Mouse (Mus musculus) intestine, postnatal 0 days (tissue): Measurements from ENCODE around the gene Phlda2. TPM values are rescaled to one million over a fixed set of nuclear protein-coding genes. Genes with fewer than 3 reads are reported as not detected.
A peak's percentile ranks its signal among the peaks of the same experiment; 100 is the strongest.

Source experiments
- ATAC-seq: fragments of 200-750 bp; cut with Nextera tagmentation; 2 replicates; pipeline ENCODE4 v1.8.0; 2017; ENCODE audit warnings: mild to moderate bottlenecking, moderate TSS enrichment, moderate library complexity
- H3K27ac ChIP-seq: fragments of 300-500 bp; sonication (generic); 2 replicates; pipeline ENCODE4 v1.5.1; 2014; ENCODE audit warnings: mild to moderate bottlenecking, low read depth, low read length, moderate library complexity
- H3K27me3 ChIP-seq: fragments of 300-500 bp; sonication (generic); replicated peaks from 2 replicates; pipeline ENCODE4 v1.6.1; 2014; ENCODE audit warnings: low read length, mixed read lengths; ENCODE audit not compliant: control insufficient read depth, insufficient read depth
- H3K36me3 ChIP-seq: fragments of 300-500 bp; sonication (generic); 2 replicates; pipeline ENCODE4 v1.6.1; 2014; ENCODE audit warnings: mild to moderate bottlenecking, moderate library complexity; ENCODE audit not compliant: control insufficient read depth, insufficient read depth
- H3K4me1 ChIP-seq: fragments of 300-500 bp; sonication (generic); replicated peaks from 2 replicates; pipeline ENCODE4 v1.6.1; 2014; ENCODE audit warnings: antibody characterized with exemption, low read length, mixed read lengths; ENCODE audit not compliant: control insufficient read depth, insufficient read depth
- H3K4me2 ChIP-seq: fragments of 300-500 bp; sonication (generic); replicated peaks from 2 replicates; pipeline ENCODE4 v1.6.1; 2014; ENCODE audit warnings: low read depth, mild to moderate bottlenecking, moderate library complexity
- H3K4me3 ChIP-seq: fragments of 300-500 bp; sonication (generic); 2 replicates; pipeline ENCODE4 v1.5.1; 2014; ENCODE audit warnings: low read depth, low read length
- H3K9ac ChIP-seq: fragments of 300-500 bp; sonication (generic); 2 replicates; pipeline ENCODE4 v1.6.1; 2014; ENCODE audit warnings: mild to moderate bottlenecking, low read depth, low read length
- H3K9me3 ChIP-seq: fragments of 300-500 bp; sonication (generic); 2 replicates; pipeline ENCODE4 v1.6.1; 2016; ENCODE audit warnings: mixed run types; ENCODE audit not compliant: control insufficient read depth
- CTCF ChIP-seq: sonication (generic); IDR thresholded peaks from 2 replicates; pipeline ENCODE4 v1.5.1; 2016; ENCODE audit warnings: low read depth, mild to moderate bottlenecking, control low read depth, antibody characterized with exemption, moderate library complexity
- WGBS: fragments of 180-500 bp; shearing (Covaris S2); extraction: QIAGEN DNeasy Blood & Tissue Kit; methylation state at CpG from one replicate; pipeline ENCODE4 v1.1.7; 2014; 5-methylcytosine and 5-hydroxymethylcytosine counted together
- polyA plus RNA-seq: library from polyadenylated mRNA; unstranded; fragments of >200 nt; fragmentation: Nextera tagmentation; extraction: Ambion mirVana; gene quantifications from 2 replicates; pipeline ENCODE4 v1.2.1, GENCODE M21; 2015

The Phlda2 gene
- polyA plus RNA-seq, 1 experiment from 2014 or later = 1.3 TPM

DNA sequence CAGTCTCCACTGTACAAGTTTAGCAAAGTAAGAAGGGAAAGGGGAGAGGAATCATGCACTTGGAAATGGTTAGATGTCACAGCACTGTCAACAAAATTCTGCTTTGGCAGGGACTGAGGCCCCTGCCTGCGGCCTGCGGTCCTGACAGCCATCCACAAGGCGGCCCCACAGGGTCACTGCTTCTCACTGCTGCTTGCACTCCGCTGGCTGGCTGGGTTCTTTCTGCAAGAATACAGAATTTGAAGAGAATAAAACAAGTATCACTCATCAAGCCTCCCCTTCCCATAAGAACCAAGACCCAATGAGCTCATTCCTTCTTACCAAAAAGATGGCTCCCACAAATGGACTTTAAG, 11.4 kb upstream of the Phlda2 start:
- TF ChIP-seq CTCF = no peak
- H3K4me3 ChIP-seq = no peak overlapping the region
- H3K4me1 ChIP-seq = no peaks in the 10 kb centered on the region
- no peak for ATAC-seq
- H3K9me3 ChIP-seq = no peaks in the 10 kb centered on the region
- 93% methylated on average over 4 of the region's 4 CpGs for WGBS
- H3K27ac ChIP-seq = no peak overlapping the region; the same call in 1 of the 2 replicates
- no peak overlapping the region for H3K4me2 ChIP-seq
- no peak overlapping the region for H3K9ac ChIP-seq
- peaks cover 67% of the 10 kb centered on the region for H3K36me3 ChIP-seq
- H3K27me3 ChIP-seq = no peaks in the 10 kb centered on the region

DNA sequence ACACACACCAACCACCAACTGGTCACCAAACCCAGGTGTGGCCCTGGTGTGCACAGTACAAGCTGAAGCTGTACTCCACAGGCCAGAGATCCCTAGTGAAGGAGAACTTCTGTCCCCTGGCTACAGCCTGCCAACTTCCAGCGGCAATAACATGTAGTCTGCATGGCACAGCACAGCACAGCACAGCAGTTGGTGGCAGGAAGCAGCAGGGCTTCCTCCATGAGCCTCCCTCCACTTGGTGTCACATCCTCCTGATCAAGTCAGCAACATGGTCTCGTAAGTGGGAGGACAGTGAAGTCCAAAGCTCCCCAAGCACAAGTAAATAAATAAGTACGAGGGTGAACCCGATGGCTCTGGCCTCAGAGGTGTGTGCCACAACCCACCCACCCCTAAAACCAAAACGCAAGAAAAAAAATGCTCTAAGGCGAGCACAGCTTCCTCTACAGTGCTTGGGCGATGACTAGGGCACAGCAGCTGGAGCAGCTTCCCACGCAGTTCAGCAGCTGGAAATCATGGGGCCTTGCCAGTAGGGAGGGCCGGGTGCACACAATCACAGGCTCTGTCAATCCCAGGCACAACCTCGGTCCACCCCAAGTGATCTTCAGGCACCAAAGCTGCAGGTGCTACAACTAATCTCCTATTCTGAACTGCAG, 10.9 kb upstream of the Phlda2 start:
- no peak overlapping the region; the same call in 1 of the 2 replicates for H3K27ac ChIP-seq
- H3K9me3 ChIP-seq = no peaks in the 10 kb centered on the region
- H3K27me3 ChIP-seq = no peaks in the 10 kb centered on the region
- no peak for ATAC-seq
- H3K4me1 ChIP-seq = no peaks in the 10 kb centered on the region
- no peak overlapping the region for H3K4me2 ChIP-seq
- H3K4me3 ChIP-seq = no peak overlapping the region
- TF ChIP-seq CTCF = no peak
- no peak overlapping the region for H3K9ac ChIP-seq
- WGBS = 88% methylated on average over 10 of the region's 10 CpGs
- peaks cover 62% of the 10 kb centered on the region for H3K36me3 ChIP-seq

DNA sequence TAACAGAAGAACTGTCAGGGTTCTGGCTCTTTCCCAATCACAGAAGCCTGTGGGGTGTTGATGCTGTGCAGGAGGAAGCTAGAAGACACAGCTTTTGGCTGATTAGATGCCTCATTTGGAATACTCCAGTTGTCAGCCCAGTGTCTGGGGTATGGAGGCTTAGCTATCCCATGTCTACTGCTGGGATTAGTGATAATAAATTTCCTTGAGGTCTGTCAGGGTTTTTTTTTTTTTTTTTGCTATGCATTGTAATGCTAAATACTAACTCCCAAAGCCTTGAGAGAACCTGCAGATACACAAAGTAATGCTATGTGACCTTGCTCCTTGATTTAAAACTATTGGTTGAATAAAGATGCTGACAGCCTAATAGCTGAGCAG, 8.4 kb upstream of the Phlda2 start:
- Histone ChIP-seq H3K4me3 (no peak overlapping the region), H3K9ac (no peak overlapping the region), H3K36me3 (peaks cover 37% of the 10 kb centered on the region), H3K4me2 (no peak overlapping the region), H3K4me1 (no peaks in the 10 kb centered on the region), H3K9me3 (no peaks in the 10 kb centered on the region), H3K27ac (no peak overlapping the region), H3K27me3 (no peaks in the 10 kb centered on the region)
- ATAC-seq = no peak
- TF ChIP-seq CTCF = no peak

DNA sequence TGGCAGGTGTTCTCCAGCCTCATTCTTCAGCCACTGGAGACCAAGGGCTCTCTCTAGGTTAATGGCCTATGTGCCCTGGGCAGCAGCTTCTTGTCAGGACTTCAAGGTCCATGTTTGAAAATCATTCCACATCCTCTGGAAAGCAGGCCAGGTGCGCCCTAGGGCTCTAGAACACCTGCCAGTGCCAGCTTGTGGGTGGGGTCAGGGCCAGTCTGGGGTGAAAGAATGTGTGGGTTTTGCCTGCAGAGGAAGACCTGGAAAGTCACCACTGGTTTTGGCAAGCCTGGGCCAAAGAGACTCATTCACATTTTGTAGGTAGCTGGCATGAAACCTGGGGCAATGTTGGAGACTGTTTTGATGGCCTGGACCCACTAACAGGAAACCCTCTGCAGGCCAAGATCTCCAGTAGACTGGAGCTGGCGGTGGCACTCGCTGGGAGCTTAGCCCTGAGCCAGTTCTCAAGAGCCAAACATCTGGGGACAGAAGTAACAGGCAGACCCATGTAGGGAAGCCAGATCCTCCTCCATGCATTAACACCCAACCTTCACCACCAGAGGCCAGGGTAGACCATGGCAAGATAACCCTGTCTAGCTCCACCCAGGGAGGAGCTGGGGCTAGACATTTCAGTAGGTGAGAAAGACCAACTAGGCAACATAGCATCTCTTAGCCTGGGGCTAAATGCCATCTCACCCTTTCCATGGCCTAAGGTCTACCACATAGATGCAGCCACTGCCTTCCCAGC, 7.8 kb upstream of the Phlda2 start:
- H3K4me1 ChIP-seq = no peaks in the 10 kb centered on the region
- peak; percentile 29 for TF ChIP-seq CTCF
- H3K27ac ChIP-seq = no peak overlapping the region
- no peak overlapping the region for H3K4me3 ChIP-seq
- H3K36me3 ChIP-seq = peaks cover 32% of the 10 kb centered on the region
- H3K9ac ChIP-seq = no peak overlapping the region
- no peak overlapping the region for H3K4me2 ChIP-seq
- WGBS = 77% methylated on average over 3 of the region's 3 CpGs
- no peaks in the 10 kb centered on the region for H3K9me3 ChIP-seq
- ATAC-seq = no peak
- H3K27me3 ChIP-seq = no peaks in the 10 kb centered on the region

DNA sequence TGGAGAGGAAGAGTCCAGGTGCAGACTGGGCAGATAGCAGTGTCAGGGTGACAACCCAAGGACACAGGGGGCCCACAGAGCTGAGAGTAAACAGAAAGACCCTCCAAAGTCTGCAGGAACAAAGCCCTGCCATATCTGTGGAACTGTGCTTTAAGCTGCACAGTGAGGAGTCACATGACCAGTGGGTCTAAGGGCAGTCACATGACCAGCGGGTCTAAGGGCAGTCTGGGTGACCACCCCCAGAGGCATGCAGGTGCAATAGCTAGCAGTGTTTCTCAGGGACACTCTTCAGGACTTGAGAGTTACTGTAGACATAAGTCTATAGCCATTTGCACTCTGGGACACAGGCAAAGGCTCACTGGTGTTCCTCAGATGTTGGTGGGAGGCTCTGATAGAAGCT, 6.6 kb upstream of the Phlda2 start:
- Histone ChIP-seq H3K4me3 (no peak overlapping the region), H3K4me1 (no peaks in the 10 kb centered on the region), H3K27me3 (no peaks in the 10 kb centered on the region), H3K4me2 (no peak overlapping the region), H3K9ac (no peak overlapping the region), H3K9me3 (no peaks in the 10 kb centered on the region), H3K36me3 (peaks cover 20% of the 10 kb centered on the region), H3K27ac (no peak overlapping the region)
- no peak for TF ChIP-seq CTCF
- WGBS = 65% methylated on average over 1 of the region's 1 CpGs
- ATAC-seq = no peak

DNA sequence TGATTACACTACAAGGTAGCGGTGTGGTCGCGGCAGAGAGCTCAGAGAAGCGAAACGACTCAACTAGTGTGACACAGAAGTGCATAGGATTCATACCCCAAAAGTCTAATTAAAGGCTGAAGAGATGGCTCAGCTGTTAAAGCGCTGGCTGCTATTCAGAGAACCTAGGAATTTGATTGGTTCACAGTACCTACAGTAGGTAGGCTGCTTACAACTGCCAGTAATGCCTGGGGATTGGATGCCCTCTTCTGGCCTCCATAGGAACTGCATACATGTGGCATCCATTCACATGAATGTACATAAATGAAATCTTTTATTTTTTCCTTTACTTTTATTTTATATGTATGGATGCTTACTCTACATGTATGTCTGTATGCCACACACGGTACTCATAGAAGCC, 3.7 kb upstream of the Phlda2 start:
- H3K36me3 ChIP-seq = no peaks in the 10 kb centered on the region
- no peaks in the 10 kb centered on the region for H3K9me3 ChIP-seq
- no peak overlapping the region for H3K4me3 ChIP-seq
- no peak overlapping the region for H3K9ac ChIP-seq
- H3K4me2 ChIP-seq = no peak overlapping the region
- H3K27ac ChIP-seq = no peak overlapping the region
- H3K27me3 ChIP-seq = peaks cover 20% of the 10 kb centered on the region
- ATAC-seq = no peak
- peak; percentile 89 for TF ChIP-seq CTCF
- 28% methylated on average over 7 of the region's 7 CpGs for WGBS
- 0 out of 2 replicates have a peak, but pooled peaks cover under 1% of the 10 kb centered on the region for H3K4me1 ChIP-seq
